ENCODE assay signal across 14 mouse cellular contexts in the genomic region with DNA sequence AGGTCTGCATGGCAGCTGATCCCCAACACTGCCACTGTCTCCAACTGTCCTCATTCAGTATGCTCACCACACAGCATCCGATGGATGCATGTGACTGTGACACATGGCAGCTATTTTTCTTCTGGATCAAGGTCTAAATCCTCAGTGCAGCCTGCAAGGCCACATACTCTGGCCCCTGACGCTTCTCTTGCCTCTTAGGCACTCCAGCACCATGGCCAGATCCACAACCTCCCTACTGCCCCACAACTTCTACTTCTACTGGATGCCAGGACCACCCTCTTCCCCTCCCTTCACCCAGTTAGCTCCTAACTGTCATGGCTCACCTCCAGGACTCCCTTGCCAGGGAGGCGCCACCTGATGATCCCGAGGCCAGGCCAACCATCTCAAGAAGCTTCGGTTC. TPM values are rescaled to one million over a fixed set of nuclear protein-coding genes. Genes with fewer than 3 reads are reported as not detected.
"Had no signal": no experiment of that assay in that cellular context is flagged by ENCODE, and none has a peak within 500 bp of the region (broad histone marks: within the 10 kb centered on the region; RNA-seq: fewer than 3 reads in every experiment).

No protein-coding gene starts in this region.

- H3K27ac ChIP-seq: kidney, postnatal 0 days; limb, embryonic 12.5 days; liver, embryonic 14.5 days; midbrain, embryonic 12.5 days; stomach, embryonic 15.5 days had no signal

- H3K4me3 ChIP-seq: limb, embryonic 12.5 days; midbrain, embryonic 12.5 days; stomach, embryonic 15.5 days had no signal

- H3K9ac ChIP-seq: limb, embryonic 12.5 days; liver, embryonic 14.5 days; midbrain, embryonic 12.5 days; stomach, embryonic 15.5 days had no signal

- H3K36me3 ChIP-seq: limb, embryonic 12.5 days; midbrain, embryonic 12.5 days; stomach, embryonic 15.5 days had no signal

- DNase-seq: kidney, postnatal 36 days; layer of hippocampus, adult 9-11 months; layer of hippocampus, postnatal 36 days; lung, adult 18-20 months; right cerebral cortex, postnatal 14 days; thymus, adult 2 months; thymus, postnatal 25 days had no signal

- ATAC-seq: midbrain, embryonic 16.5 days had no signal

- H3K4me2 ChIP-seq: limb, embryonic 12.5 days; midbrain, embryonic 12.5 days; stomach, embryonic 15.5 days had no signal

- H3K27me3 ChIP-seq: stomach, embryonic 15.5 days had no signal

- H3K9me3 ChIP-seq: limb, embryonic 12.5 days; midbrain, embryonic 12.5 days; stomach, embryonic 15.5 days had no signal

RNA-seq across cellular contexts. Expression of gene Alpl, which starts 43.3 kb away (rescaled TPM):
- total RNA-seq: megakaryocyte-erythroid progenitor cell, adult 5-6 weeks had no signal
